Mouse (Mus musculus): ENCODE measurements around the gene Rab8b. TPM values are rescaled to one million over a fixed set of nuclear protein-coding genes. Genes with fewer than 3 reads are reported as not detected.
"Not testable (repeated sequence)": the region's sequence is repeated elsewhere in the genome, so short reads cannot be mapped to it uniquely, and the experiment has no call there.

Rab8b gene
- total and polyA plus RNA-seq, 3 experiments, result 4.9 to 121 (median 40.6) TPM

DNA sequence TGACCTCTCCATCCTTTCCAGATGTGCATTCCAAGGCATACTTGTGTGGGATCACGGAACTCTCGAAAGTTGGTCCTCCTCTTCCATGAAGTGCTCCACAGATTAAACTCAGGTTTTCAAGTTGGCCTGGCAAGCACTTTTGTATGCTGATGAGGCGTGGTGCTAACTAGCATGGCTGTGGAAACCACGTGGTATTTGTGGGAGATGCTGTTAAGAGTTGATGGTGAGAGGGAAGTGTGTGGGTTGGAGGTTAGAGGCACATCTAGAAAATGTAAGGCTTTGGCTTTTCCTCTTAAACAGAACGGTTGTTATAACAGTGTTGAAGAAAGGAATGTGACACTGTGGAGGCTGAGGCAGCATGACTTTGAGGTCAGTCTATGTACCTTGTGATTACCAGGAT is 98.5 kb downstream of the Rab8b start:
- H3K9me3 ChIP-seq (replicated peaks), result no peaks in the 10 kb centered on the region
- peaks cover 12% of the 10 kb centered on the region; the same call in 1 of the 2 replicates for H3K27me3 ChIP-seq (ENCODE audit: insufficient read depth, low read length)
- no peak overlapping the region for H3K4me3 ChIP-seq (ENCODE audit: low read depth, low read length)
- H3K4me1 ChIP-seq (ENCODE audit: insufficient read depth, low read depth, low read length), result no peaks in the 10 kb centered on the region
- H3K36me3 ChIP-seq (replicated peaks), result no peaks in the 10 kb centered on the region
- TF ChIP-seq TAL1 (conservative IDR thresholded peaks at IDR 0.05; ENCODE audit: low read depth, low read length) (no peak), POLR2AphosphoS5 (IDR thresholded peaks at IDR 0.05; ENCODE audit: insufficient replicate concordance, low read depth, low read length) (no peak), GATA2 (IDR thresholded peaks at IDR 0.05; ENCODE audit: borderline replicate concordance, low read depth, low read length) (no peak), CTCF (IDR thresholded peaks at IDR 0.05; ENCODE audit: low read depth, low read length) (no peak), GATA1 (IDR thresholded peaks at IDR 0.05; ENCODE audit: borderline replicate concordance, low read length) (no peak)
- DNase-seq (ENCODE audit: low spot score) (no peak), ATAC-seq (ENCODE audit: extremely low read depth, insufficient number of reproducible peaks, low FRiP score, poor library complexity, severe bottlenecking) (no peak)

DNA sequence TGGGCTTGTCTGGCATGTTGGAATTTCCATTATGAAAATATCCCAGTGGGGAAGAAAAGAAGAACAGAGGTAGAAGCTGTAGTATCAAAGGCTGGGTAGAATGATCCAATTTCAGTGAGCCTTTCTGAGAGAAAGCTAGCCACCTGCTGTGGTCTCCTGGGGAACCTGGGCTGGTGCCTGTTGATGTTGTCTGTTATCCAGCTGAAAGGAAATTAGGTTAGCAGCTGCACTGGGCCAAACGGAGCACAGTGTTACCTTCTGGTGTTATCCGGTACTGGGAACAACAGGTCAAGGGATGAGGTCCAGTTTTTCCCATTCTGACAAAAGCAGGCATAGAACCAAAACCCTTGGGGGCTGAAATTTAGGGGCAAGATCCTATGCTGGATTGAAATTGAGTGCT is 106.1 kb downstream of the Rab8b start:
- DNase-seq (ENCODE audit: low spot score), result no peak
- Histone ChIP-seq H3K4me1 (ENCODE audit: insufficient read depth, low read depth, low read length) (no peaks in the 10 kb centered on the region), H3K9me3 (replicated peaks) (no peaks in the 10 kb centered on the region), H3K27me3 (ENCODE audit: insufficient read depth, low read length) (peaks cover 12% of the 10 kb centered on the region), H3K4me3 (ENCODE audit: low read depth, low read length) (no peak overlapping the region), H3K36me3 (replicated peaks) (no peaks in the 10 kb centered on the region)
- ATAC-seq (ENCODE audit: extremely low read depth, insufficient number of reproducible peaks, low FRiP score, poor library complexity, severe bottlenecking), result no peak
- TF ChIP-seq TAL1 (conservative IDR thresholded peaks at IDR 0.05; ENCODE audit: low read depth, low read length) (no peak), CTCF (IDR thresholded peaks at IDR 0.05; ENCODE audit: low read depth, low read length) (no peak), GATA2 (IDR thresholded peaks at IDR 0.05; ENCODE audit: borderline replicate concordance, low read depth, low read length) (no peak), POLR2AphosphoS5 (IDR thresholded peaks at IDR 0.05; ENCODE audit: insufficient replicate concordance, low read depth, low read length) (no peak), GATA1 (IDR thresholded peaks at IDR 0.05; ENCODE audit: borderline replicate concordance, low read length) (no peak)

DNA sequence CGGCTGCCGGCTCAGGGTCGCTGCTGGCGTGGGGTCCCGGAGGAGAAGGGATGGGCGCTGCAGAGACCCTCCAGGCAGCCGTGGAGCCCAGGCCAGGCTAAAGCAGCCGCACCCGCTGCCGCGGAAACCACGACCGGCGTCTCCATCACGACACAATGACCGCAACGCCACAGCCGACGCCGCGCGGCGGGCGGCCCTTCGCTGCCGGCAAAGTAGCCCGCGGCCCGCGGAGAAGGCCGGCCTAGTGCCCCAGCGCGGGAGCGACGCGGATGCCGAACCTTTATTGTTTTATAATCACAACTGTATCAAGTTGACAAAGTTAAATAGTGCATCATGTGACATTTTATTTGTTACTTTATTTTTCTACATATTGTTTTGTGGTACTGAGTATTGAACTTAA is 113.5 kb downstream of the Rab8b start:
- not testable (repeated sequence) for ATAC-seq (ENCODE audit: extremely low read depth, insufficient number of reproducible peaks, low FRiP score, poor library complexity, severe bottlenecking); H3K9me3 ChIP-seq (replicated peaks); H3K27me3 ChIP-seq (ENCODE audit: insufficient read depth, low read length); DNase-seq (ENCODE audit: low spot score); H3K4me1 ChIP-seq (ENCODE audit: insufficient read depth, low read depth, low read length); H3K4me3 ChIP-seq (ENCODE audit: low read depth, low read length); H3K36me3 ChIP-seq (replicated peaks)

DNA sequence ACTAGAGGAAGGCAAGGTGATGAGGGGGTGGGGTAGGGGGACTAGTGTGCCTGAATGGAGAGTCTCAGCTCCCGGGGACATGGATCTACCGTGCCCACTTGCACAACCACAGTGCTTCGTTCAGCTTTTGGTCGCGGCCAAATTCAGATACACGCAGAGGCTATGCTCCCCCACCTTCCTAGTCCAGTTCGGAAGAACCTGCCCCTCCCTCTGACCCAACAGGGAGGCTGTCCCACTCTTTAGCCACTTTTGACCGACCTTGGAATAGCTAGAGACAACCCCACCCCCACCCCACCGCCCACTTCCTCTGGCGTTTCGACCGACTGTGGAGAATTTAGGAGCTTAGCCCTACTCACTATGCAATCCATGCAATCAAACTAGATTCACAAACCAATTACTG is 117.5 kb downstream of the Rab8b start:
- no peak for ATAC-seq (ENCODE audit: extremely low read depth, insufficient number of reproducible peaks, low FRiP score, poor library complexity, severe bottlenecking)
- DNase-seq (ENCODE audit: low spot score), result no peak

DNA sequence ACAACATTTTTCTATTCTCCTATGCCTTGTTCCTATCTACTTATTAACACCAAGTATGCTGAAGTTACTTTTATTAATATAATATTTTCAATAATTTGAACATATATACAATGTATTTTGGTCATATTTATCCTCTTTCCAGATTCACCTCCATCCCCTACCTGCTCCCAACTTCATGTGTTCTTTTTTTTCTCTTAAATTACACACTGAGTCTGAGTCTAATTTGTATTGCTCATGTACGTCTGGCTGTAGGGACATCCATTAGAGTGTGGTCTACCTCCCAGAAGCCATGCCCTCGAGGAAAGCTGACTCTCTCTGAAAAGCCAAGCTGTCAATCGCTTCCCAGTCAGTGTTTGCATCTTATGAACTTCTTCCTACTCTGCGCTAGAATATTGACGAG is 122.7 kb downstream of the Rab8b start, which contains the start of gene Gm10647:
TSS of gene Gm10647 (plus strand) at position 301 of the 400 bp plus-strand sequence.
- Histone ChIP-seq H3K9me3 (replicated peaks) (no peaks in the 10 kb centered on the region), H3K27me3 (ENCODE audit: insufficient read depth, low read length) (peaks cover 13% of the 10 kb centered on the region), H3K4me1 (ENCODE audit: insufficient read depth, low read depth, low read length) (peaks cover 21% of the 10 kb centered on the region), H3K4me3 (ENCODE audit: low read depth, low read length) (peak within 1 kb of the TSS; percentile 76; the same call in 1 of the 2 replicates), H3K36me3 (replicated peaks) (no peaks in the 10 kb centered on the region)
- DNase-seq (ENCODE audit: low spot score) (no peak), ATAC-seq (ENCODE audit: extremely low read depth, insufficient number of reproducible peaks, low FRiP score, poor library complexity, severe bottlenecking) (no peak)
- no peak for TF ChIP-seq GATA1 (IDR thresholded peaks at IDR 0.05; ENCODE audit: borderline replicate concordance, low read length)
- TF ChIP-seq POLR2AphosphoS5 (IDR thresholded peaks at IDR 0.05; ENCODE audit: insufficient replicate concordance, low read depth, low read length), result no peak
- TF ChIP-seq CTCF (IDR thresholded peaks at IDR 0.05; ENCODE audit: low read depth, low read length), result no peak
- TF ChIP-seq TAL1 (conservative IDR thresholded peaks at IDR 0.05; ENCODE audit: low read depth, low read length), result no peak
- no peak for TF ChIP-seq GATA2 (IDR thresholded peaks at IDR 0.05; ENCODE audit: borderline replicate concordance, low read depth, low read length)

More for the DNA sequence above, 117.5 kb downstream of the Rab8b start:
- H3K4me3 ChIP-seq (ENCODE audit: low read depth, low read length), result no peak overlapping the region
- H3K4me1 ChIP-seq (ENCODE audit: insufficient read depth, low read depth, low read length), result no peaks in the 10 kb centered on the region
- no peaks in the 10 kb centered on the region for H3K9me3 ChIP-seq (replicated peaks)
- peaks cover 5% of the 10 kb centered on the region for H3K27me3 ChIP-seq (ENCODE audit: insufficient read depth, low read length)
- TF ChIP-seq GATA2 (IDR thresholded peaks at IDR 0.05; ENCODE audit: borderline replicate concordance, low read depth, low read length) (no peak), POLR2AphosphoS5 (IDR thresholded peaks at IDR 0.05; ENCODE audit: insufficient replicate concordance, low read depth, low read length) (no peak), CTCF (IDR thresholded peaks at IDR 0.05; ENCODE audit: low read depth, low read length) (no peak), GATA1 (IDR thresholded peaks at IDR 0.05; ENCODE audit: borderline replicate concordance, low read length) (no peak), TAL1 (conservative IDR thresholded peaks at IDR 0.05; ENCODE audit: low read depth, low read length) (no peak)
- no peaks in the 10 kb centered on the region for H3K36me3 ChIP-seq (replicated peaks)

DNA sequence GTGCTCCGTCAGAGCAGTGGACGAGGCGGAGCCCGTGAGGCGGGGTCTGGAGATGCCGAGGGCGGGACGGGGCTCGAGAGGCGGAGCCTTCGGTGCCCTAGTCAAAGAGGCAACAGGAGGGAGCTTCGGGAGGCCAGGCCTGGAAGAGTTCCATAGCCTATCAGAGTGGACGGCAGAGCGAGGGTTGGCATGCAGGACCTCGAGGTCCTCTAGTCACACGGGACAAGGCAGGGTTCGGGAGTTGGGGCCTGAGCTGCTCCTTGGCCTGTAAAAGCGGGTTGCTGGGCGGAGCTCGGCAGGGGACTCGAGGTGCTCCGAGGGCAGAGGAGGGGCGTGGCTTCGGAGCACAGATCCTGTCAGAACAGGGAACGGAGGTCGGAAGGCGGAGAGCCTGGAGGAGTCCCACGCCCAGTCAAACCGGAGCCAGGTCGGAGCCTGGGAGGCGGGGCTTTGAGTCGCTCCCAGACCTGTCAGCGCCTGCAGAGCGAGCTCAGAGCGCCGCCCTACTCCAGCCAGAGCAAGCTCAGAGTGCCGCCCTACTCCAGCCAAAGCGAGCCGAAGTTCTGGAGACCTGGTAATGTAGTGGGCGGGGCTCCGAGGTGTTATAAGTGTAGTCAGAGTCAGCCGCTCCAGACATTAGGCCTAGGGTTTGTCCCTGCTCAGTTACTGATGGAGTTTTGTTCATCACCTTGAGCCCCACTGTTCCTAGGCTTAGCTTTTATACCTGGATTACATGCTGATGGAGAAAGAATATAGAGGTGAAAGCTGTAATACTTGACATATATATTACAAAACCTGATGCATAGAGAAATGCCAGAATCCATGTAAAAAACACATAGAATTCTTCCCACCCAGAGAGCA is 123.8 kb downstream of the Rab8b start, which contains the start of gene Aph1b:
TSS of gene Aph1b (minus strand) at position 27 of the 861 bp plus-strand sequence.
- H3K4me1 ChIP-seq (ENCODE audit: insufficient read depth, low read depth, low read length), result peaks cover 21% of the 10 kb centered on the region
- ATAC-seq (ENCODE audit: extremely low read depth, insufficient number of reproducible peaks, low FRiP score, poor library complexity, severe bottlenecking) (peak; percentile 90), DNase-seq (ENCODE audit: low spot score) (peak; percentile 84)
- TF ChIP-seq GATA1 (IDR thresholded peaks at IDR 0.05; ENCODE audit: borderline replicate concordance, low read length), result no peak
- no peak for TF ChIP-seq POLR2AphosphoS5 (IDR thresholded peaks at IDR 0.05; ENCODE audit: insufficient replicate concordance, low read depth, low read length)
- no peak for TF ChIP-seq CTCF (IDR thresholded peaks at IDR 0.05; ENCODE audit: low read depth, low read length)
- TF ChIP-seq GATA2 (IDR thresholded peaks at IDR 0.05; ENCODE audit: borderline replicate concordance, low read depth, low read length), result no peak
- TF ChIP-seq TAL1 (conservative IDR thresholded peaks at IDR 0.05; ENCODE audit: low read depth, low read length), result no peak
- H3K36me3 ChIP-seq (replicated peaks), result no peaks in the 10 kb centered on the region
- H3K4me3 ChIP-seq (ENCODE audit: low read depth, low read length), result peak within 1 kb of the TSS; percentile 76
- no peaks in the 10 kb centered on the region for H3K9me3 ChIP-seq (replicated peaks)
- peaks cover 10% of the 10 kb centered on the region for H3K27me3 ChIP-seq (ENCODE audit: insufficient read depth, low read length)

Data from G1E (cell line).